Mouse (Mus musculus): ENCODE data around the gene Scarb1. TPM values are rescaled to one million over a fixed set of nuclear protein-coding genes. Genes with fewer than 3 reads are reported as not detected.

Gene Scarb1
- polyA plus RNA-seq, 1 experiment from 2014 or later = 51.6 TPM

DNA sequence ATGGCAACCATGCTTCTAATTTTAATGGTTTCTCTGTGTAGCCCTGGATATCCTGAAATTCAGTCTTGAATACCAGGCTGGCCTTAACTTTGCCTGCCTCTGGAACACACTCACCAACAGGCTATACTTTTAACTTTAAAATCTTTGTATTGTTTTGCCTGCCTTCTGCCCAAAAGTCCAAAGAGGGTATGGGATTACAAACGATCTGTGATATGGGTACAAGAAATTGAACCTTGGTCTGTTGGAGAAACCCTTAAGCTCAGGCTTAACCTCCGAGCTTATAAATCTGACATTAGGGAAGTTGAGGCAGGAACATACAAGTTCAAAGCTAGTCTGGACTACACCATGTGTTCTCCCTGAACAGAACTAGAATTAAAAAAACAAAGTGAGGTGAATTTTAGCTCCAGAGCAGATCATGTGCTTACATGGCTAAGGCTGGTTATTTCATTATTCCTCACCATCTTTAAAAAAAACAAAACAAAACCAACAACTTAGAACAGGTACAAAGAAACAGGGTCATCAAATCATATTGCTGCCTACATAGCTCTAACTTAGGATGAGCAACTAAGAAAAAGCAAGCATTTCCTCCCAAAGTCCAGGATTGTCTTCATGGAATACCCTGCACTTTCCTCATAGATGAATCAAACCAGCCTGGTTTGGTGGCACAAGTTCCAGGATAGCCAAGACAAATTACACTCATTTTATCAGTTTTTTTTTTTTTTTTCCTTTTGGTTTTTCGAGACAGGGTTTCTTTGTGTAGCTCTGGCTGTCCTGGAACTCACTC lies 42.9 kb upstream of the Scarb1 start:
- 77% methylated on average over 3 of the region's 3 CpGs for WGBS
- Histone ChIP-seq H3K4me2 (ENCODE audit: low read length) (no peak overlapping the region), H3K4me3 (ENCODE audit: low read depth, low read length) (no peak overlapping the region), H3K9ac (ENCODE audit: low read depth, low read length) (no peak overlapping the region), H3K27ac (ENCODE audit: low read length) (no peak overlapping the region), H3K36me3 (ENCODE audit: control insufficient read depth, insufficient read depth, low read length) (peaks cover 14% of the 10 kb centered on the region), H3K9me3 (replicated peaks; ENCODE audit: control insufficient read depth, low read length, poor library complexity, severe bottlenecking) (no peaks in the 10 kb centered on the region), H3K27me3 (ENCODE audit: control insufficient read depth, insufficient read depth, low read depth, low read length) (no peaks in the 10 kb centered on the region), H3K4me1 (ENCODE audit: control insufficient read depth, insufficient read depth, low read length) (peaks cover 25% of the 10 kb centered on the region)
- ATAC-seq = no peak

DNA sequence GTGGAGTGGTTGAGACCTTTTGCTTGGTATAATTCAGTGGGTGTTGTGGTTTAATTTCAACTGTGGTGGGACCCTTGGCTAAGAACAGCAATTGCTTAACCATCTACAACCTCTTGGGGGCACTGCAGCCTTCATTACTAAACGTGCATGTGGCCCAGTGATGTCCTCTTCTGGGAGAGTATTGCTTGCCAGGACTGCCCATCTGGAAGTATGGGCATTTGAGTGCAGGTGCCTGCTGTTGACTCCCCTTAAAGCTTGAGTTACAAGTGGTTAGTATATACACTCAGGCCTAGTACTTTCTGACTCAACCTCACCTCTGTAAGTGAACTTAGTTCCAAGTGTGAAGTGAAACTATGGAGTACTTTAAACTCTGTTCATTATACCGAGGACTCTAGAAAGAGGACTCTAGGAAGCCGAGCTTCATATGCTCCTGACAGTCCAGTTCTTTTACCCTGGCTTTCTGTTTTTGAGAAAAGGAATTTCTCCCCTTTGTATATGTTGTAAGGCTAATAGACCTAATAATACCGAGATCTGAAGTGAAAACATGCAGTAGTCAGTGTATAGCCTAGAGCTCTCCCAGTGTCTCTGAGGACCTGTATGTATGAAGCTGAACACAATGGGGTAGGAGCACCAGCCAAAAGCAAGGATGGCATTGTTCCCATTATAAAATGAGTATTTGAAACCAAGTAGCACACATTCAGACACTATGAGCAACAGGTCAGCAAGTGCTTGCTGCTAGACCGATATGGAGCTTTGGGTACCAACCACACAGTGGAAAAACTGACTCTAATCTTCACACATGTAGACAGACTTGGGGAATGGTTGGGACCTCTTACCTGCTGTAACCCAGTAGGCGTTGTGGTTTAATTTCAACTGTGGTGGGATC lies 42.0 kb upstream of the Scarb1 start:
- Histone ChIP-seq H3K4me1 (ENCODE audit: control insufficient read depth, insufficient read depth, low read length) (peaks cover 20% of the 10 kb centered on the region), H3K36me3 (ENCODE audit: control insufficient read depth, insufficient read depth, low read length) (peaks cover 14% of the 10 kb centered on the region), H3K27me3 (ENCODE audit: control insufficient read depth, insufficient read depth, low read depth, low read length) (no peaks in the 10 kb centered on the region), H3K9me3 (replicated peaks; ENCODE audit: control insufficient read depth, low read length, poor library complexity, severe bottlenecking) (no peaks in the 10 kb centered on the region), H3K4me2 (ENCODE audit: low read length) (no peak overlapping the region), H3K9ac (ENCODE audit: low read depth, low read length) (no peak overlapping the region), H3K27ac (ENCODE audit: low read length) (no peak overlapping the region), H3K4me3 (ENCODE audit: low read depth, low read length) (no peak overlapping the region)
- 43% methylated on average over 6 of the region's 6 CpGs for WGBS
- ATAC-seq = no peak

DNA sequence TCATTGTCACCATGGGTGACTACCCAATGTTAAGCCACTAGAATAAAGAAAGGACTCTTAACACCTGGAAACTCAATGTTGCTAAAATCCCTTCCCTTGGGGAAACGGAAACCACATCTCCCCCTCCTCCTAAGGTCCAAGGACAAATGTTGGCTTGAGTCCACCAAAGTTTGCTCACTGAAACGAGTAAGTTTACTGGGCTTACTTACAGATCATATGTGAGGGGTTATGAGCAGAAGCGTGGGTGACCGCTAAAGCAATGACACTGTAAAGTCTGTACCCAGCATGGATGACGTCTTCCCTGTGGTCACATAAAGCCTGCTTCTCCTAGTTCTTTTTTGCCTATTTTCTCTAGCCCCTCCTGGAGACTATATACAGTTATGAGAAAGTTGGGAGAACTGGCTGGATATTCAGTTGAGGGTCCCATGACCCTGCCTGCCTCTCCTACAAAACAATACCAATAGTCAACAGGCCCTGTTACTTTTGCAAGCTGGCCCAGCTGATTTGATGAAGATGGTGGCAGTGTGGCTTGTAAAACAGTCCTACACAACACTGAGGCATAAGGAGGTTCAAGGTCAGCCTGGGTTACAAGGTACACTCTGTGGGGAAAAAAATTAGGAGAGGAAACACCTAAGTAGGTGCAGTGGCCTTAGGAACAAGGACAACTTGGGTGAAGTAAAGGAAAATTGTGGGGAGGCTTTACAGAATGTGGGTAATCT lies 41.2 kb upstream of the Scarb1 start:
- H3K27ac ChIP-seq (ENCODE audit: low read length) = no peak overlapping the region
- H3K4me3 ChIP-seq (ENCODE audit: low read depth, low read length) = no peak overlapping the region
- WGBS = 76% methylated on average over 5 of the region's 5 CpGs
- H3K9ac ChIP-seq (ENCODE audit: low read depth, low read length) = no peak overlapping the region
- H3K36me3 ChIP-seq (ENCODE audit: control insufficient read depth, insufficient read depth, low read length) = peaks cover 14% of the 10 kb centered on the region
- ATAC-seq = no peak
- H3K9me3 ChIP-seq (replicated peaks; ENCODE audit: control insufficient read depth, low read length, poor library complexity, severe bottlenecking) = no peaks in the 10 kb centered on the region
- no peaks in the 10 kb centered on the region for H3K27me3 ChIP-seq (ENCODE audit: control insufficient read depth, insufficient read depth, low read depth, low read length)
- H3K4me1 ChIP-seq (ENCODE audit: control insufficient read depth, insufficient read depth, low read length) = peaks cover 20% of the 10 kb centered on the region
- H3K4me2 ChIP-seq (ENCODE audit: low read length) = no peak overlapping the region

DNA sequence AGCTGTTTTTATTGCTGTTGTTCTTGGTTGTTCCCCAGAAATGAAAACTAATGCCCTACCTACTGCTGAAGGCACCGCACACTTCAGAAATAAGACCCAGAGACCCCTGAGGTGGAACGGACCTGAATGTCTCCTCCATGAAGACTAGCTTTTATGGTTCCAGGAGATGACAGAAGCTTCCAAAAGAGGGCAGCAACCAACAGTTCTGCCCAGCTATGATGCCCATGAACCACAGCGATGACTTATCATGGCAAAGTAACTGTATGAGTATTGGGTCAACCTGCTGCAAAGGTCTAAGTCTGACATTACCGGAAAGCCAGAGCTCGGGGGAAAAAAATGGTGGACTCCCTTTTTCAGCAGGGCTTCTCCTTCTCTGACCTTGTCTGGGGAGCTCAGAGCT lies 38.0 kb upstream of the Scarb1 start:
- H3K27ac ChIP-seq (ENCODE audit: low read length) = no peak overlapping the region
- WGBS = 78% methylated on average over 5 of the region's 5 CpGs
- H3K27me3 ChIP-seq (ENCODE audit: control insufficient read depth, insufficient read depth, low read depth, low read length) = no peaks in the 10 kb centered on the region
- no peak overlapping the region for H3K4me3 ChIP-seq (ENCODE audit: low read depth, low read length)
- peaks cover under 1% of the 10 kb centered on the region; the same call in 1 of the 2 replicates for H3K4me1 ChIP-seq (ENCODE audit: control insufficient read depth, insufficient read depth, low read length)
- ATAC-seq = no peak
- H3K9ac ChIP-seq (ENCODE audit: low read depth, low read length) = no peak overlapping the region
- no peaks in the 10 kb centered on the region for H3K9me3 ChIP-seq (replicated peaks; ENCODE audit: control insufficient read depth, low read length, poor library complexity, severe bottlenecking)
- H3K4me2 ChIP-seq (ENCODE audit: low read length) = no peak overlapping the region
- no peaks in the 10 kb centered on the region for H3K36me3 ChIP-seq (ENCODE audit: control insufficient read depth, insufficient read depth, low read length)

DNA sequence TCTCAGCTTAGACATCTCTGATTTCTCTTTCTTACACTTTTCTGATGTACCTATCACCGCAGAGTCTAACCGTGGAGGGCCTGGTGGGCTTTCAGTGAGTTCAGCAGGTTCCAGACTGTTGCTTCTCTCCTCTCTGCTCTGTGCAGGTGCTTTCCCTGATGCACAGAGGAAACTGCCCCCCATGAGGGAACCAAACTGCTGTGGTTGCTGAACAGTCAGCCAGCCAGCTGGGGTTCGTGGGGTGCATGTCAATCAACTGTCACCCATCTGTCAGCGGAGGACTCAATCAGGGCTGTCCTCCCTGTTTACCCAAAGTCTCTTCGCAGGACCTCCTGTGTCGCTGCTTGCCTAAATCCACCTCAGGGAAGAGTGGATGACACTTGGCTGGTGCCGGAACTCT lies 36.3 kb upstream of the Scarb1 start:
- Histone ChIP-seq H3K27ac (ENCODE audit: low read length) (no peak overlapping the region), H3K9me3 (replicated peaks; ENCODE audit: control insufficient read depth, low read length, poor library complexity, severe bottlenecking) (no peaks in the 10 kb centered on the region), H3K4me3 (ENCODE audit: low read depth, low read length) (no peak overlapping the region), H3K36me3 (ENCODE audit: control insufficient read depth, insufficient read depth, low read length) (no peaks in the 10 kb centered on the region), H3K27me3 (ENCODE audit: control insufficient read depth, insufficient read depth, low read depth, low read length) (no peaks in the 10 kb centered on the region), H3K4me1 (ENCODE audit: control insufficient read depth, insufficient read depth, low read length) (no peaks in the 10 kb centered on the region), H3K4me2 (ENCODE audit: low read length) (no peak overlapping the region), H3K9ac (ENCODE audit: low read depth, low read length) (no peak overlapping the region)
- WGBS = 72% methylated on average over 7 of the region's 7 CpGs
- no peak for ATAC-seq

DNA sequence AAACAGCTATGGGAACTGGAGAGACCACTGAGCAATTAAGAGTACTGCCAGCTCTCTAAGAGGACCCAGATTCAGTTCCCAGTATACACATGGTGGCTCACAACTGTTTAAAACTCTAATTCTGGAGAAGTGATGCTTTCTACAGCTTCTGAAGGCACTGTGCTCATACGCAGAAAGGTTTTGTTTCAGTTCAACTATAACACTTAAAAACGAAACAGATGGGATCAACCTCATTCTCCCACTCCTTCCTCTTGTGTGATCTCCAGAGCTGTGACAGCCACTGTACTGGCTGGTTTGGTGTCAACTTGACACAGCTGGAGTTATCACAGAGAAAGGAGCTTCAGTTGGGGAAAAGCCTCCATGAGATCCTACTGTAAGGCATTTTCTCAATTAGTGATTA lies 35.0 kb upstream of the Scarb1 start:
- Histone ChIP-seq H3K4me3 (ENCODE audit: low read depth, low read length) (no peak overlapping the region), H3K4me1 (ENCODE audit: control insufficient read depth, insufficient read depth, low read length) (no peaks in the 10 kb centered on the region), H3K27me3 (ENCODE audit: control insufficient read depth, insufficient read depth, low read depth, low read length) (no peaks in the 10 kb centered on the region), H3K4me2 (ENCODE audit: low read length) (no peak overlapping the region), H3K9ac (ENCODE audit: low read depth, low read length) (no peak overlapping the region), H3K36me3 (ENCODE audit: control insufficient read depth, insufficient read depth, low read length) (no peaks in the 10 kb centered on the region), H3K9me3 (replicated peaks; ENCODE audit: control insufficient read depth, low read length, poor library complexity, severe bottlenecking) (no peaks in the 10 kb centered on the region), H3K27ac (ENCODE audit: low read length) (no peak overlapping the region)
- ATAC-seq = no peak
- WGBS = 94% methylated on average over 2 of the region's 2 CpGs

DNA sequence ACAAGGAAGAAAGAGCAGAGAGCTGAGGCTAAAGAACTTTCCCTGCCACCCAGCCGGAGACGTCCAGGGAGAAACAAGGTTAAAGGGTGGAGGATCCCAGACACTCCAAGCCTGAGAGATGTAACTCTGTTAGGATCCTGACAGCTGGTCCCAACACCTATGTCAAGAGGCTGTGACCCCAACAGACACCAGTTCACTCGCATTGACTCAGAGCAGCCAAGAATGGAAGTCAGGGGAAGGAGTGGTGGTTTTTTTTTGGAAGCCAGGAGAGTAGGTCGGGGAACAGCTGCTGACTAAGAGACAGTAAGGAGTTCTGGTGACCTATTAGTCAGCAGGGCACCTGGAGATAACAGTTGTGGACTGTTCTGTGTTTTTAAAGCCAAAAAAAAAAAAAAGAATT lies 31.1 kb upstream of the Scarb1 start:
- no peaks in the 10 kb centered on the region for H3K27me3 ChIP-seq (ENCODE audit: control insufficient read depth, insufficient read depth, low read depth, low read length)
- H3K36me3 ChIP-seq (ENCODE audit: control insufficient read depth, insufficient read depth, low read length) = no peaks in the 10 kb centered on the region
- no peaks in the 10 kb centered on the region for H3K4me1 ChIP-seq (ENCODE audit: control insufficient read depth, insufficient read depth, low read length)
- H3K4me3 ChIP-seq (ENCODE audit: low read depth, low read length) = no peak overlapping the region
- no peak overlapping the region for H3K9ac ChIP-seq (ENCODE audit: low read depth, low read length)
- no peak for ATAC-seq
- 90% methylated on average over 4 of the region's 4 CpGs for WGBS
- H3K4me2 ChIP-seq (ENCODE audit: low read length) = no peak overlapping the region
- H3K9me3 ChIP-seq (replicated peaks; ENCODE audit: control insufficient read depth, low read length, poor library complexity, severe bottlenecking) = no peaks in the 10 kb centered on the region
- no peak overlapping the region for H3K27ac ChIP-seq (ENCODE audit: low read length)

DNA sequence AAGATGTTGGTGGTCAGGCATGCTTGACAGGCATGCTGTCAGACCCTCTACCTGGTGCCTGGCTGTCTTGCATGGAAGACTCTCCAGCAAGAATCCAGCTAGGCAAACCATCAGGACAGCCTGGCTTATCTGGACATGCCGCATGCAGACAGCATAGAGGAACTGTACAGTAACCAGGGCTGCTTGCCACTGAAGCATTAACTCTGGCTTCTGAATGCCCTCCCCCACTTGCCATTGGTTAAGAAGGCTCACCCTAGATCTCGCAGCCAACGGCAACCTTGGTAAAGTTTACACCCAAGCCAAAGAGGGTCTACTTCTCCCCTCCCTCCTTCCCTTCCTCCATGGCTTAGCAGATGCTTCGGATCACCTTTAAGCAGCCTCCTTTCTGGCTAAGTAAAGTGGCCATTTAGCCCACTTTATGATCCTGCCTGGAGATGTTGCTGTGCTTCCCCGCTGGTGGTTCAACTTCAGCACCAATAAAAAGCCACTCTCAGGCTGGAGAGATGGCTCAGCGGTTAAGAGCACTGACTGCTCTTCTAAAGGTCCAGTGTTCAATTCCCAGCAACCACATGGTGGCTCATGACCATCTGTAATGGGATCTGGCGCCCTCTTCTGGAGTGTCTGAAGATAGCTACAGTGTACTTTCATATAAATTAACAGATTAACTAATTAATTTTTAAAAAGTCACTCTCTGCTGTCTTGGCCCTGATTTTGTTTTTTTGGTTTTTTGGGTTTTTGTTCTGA lies 30.2 kb upstream of the Scarb1 start:
- Histone ChIP-seq H3K9me3 (replicated peaks; ENCODE audit: control insufficient read depth, low read length, poor library complexity, severe bottlenecking) (no peaks in the 10 kb centered on the region), H3K27me3 (ENCODE audit: control insufficient read depth, insufficient read depth, low read depth, low read length) (no peaks in the 10 kb centered on the region), H3K36me3 (ENCODE audit: control insufficient read depth, insufficient read depth, low read length) (no peaks in the 10 kb centered on the region), H3K9ac (ENCODE audit: low read depth, low read length) (no peak overlapping the region), H3K4me3 (ENCODE audit: low read depth, low read length) (no peak overlapping the region), H3K27ac (ENCODE audit: low read length) (no peak overlapping the region), H3K4me2 (ENCODE audit: low read length) (no peak overlapping the region), H3K4me1 (ENCODE audit: control insufficient read depth, insufficient read depth, low read length) (no peaks in the 10 kb centered on the region)
- 75% methylated on average over 7 of the region's 7 CpGs for WGBS
- no peak for ATAC-seq

Measured in midbrain, embryonic 16.5 days (tissue).